Mouse (Mus musculus): ENCODE measurements at regions not wholly inside any gene's neighbourhood (a gene's known extent, or its start where the extent isn't known, plus 50 kb on each side); places are given as distances from the start of the nearest gene placed in this dataset.

- Histone ChIP-seq H3K9ac (no peak overlapping the region), H3K4me1 (no peaks in the 10 kb centered on the region), H3K36me3 (replicated peaks) (no peaks in the 10 kb centered on the region), H3K4me3 (no peak overlapping the region), H3K27ac (no peak overlapping the region), H3K4me2 (no peak overlapping the region), H3K27me3 (replicated peaks) (no peaks in the 10 kb centered on the region), H3K9me3 (no peaks in the 10 kb centered on the region)
- 86% methylated on average over 4 of the region's 4 CpGs for WGBS
- ATAC-seq (replicated peaks), result no peak
Observed at GRCm38 (mm10) chr15:51551216-51551775, 2333.4 kb upstream of the Gm7489 start.

GRCm38 (mm10) chr15:51558215-51558614 is 2326.5 kb upstream of the Gm7489 start:
- Histone ChIP-seq H3K4me3 (no peak overlapping the region), H3K4me1 (no peaks in the 10 kb centered on the region), H3K9me3 (no peaks in the 10 kb centered on the region), H3K27me3 (replicated peaks) (no peaks in the 10 kb centered on the region), H3K27ac (no peak overlapping the region), H3K4me2 (no peak overlapping the region), H3K36me3 (replicated peaks) (no peaks in the 10 kb centered on the region), H3K9ac (no peak overlapping the region)
- no peak for ATAC-seq (replicated peaks)

GRCm38 (mm10) chr15:51565543-51565942 is 2319.2 kb upstream of the Gm7489 start:
- WGBS, result 87% methylated on average over 3 of the region's 3 CpGs

GRCm38 (mm10) chr15:51570631-51571030 is 2314.1 kb upstream of the Gm7489 start:
- H3K4me3 ChIP-seq, result no peak overlapping the region
- ATAC-seq (replicated peaks), result no peak
- H3K9me3 ChIP-seq, result no peaks in the 10 kb centered on the region
- no peaks in the 10 kb centered on the region for H3K36me3 ChIP-seq (replicated peaks)
- no peak overlapping the region for H3K4me2 ChIP-seq
- no peaks in the 10 kb centered on the region for H3K4me1 ChIP-seq
- H3K27me3 ChIP-seq (replicated peaks), result no peaks in the 10 kb centered on the region
- 91% methylated on average over 1 of the region's 1 CpGs for WGBS
- no peak overlapping the region for H3K9ac ChIP-seq
- H3K27ac ChIP-seq, result no peak overlapping the region

More at GRCm38 (mm10) chr15:51565543-51565942, 2319.2 kb upstream of the Gm7489 start:
- no peak overlapping the region for H3K4me3 ChIP-seq
- H3K4me2 ChIP-seq, result no peak overlapping the region
- no peaks in the 10 kb centered on the region for H3K27me3 ChIP-seq (replicated peaks)
- H3K27ac ChIP-seq, result no peak overlapping the region
- ATAC-seq (replicated peaks), result no peak
- no peaks in the 10 kb centered on the region for H3K9me3 ChIP-seq
- no peaks in the 10 kb centered on the region for H3K4me1 ChIP-seq
- no peak overlapping the region for H3K9ac ChIP-seq
- H3K36me3 ChIP-seq (replicated peaks), result no peaks in the 10 kb centered on the region

GRCm38 (mm10) chr15:51574538-51575105 is 2310.1 kb upstream of the Gm7489 start:
- Histone ChIP-seq H3K9me3 (no peaks in the 10 kb centered on the region), H3K4me3 (no peak overlapping the region), H3K27ac (no peak overlapping the region), H3K4me1 (no peaks in the 10 kb centered on the region), H3K27me3 (replicated peaks) (no peaks in the 10 kb centered on the region), H3K9ac (no peak overlapping the region), H3K36me3 (replicated peaks) (no peaks in the 10 kb centered on the region), H3K4me2 (no peak overlapping the region)
- ATAC-seq (replicated peaks), result no peak
- WGBS, result 83% methylated on average over 8 of the region's 8 CpGs

- whole genome bisulfite sequencing, result 79% methylated on average over 1 of the region's 1 CpGs
- Histone ChIP-seq H3K4me2 (no peak overlapping the region), H3K27me3 (replicated peaks) (no peaks in the 10 kb centered on the region), H3K36me3 (replicated peaks) (no peaks in the 10 kb centered on the region), H3K27ac (no peak overlapping the region), H3K9ac (no peak overlapping the region), H3K4me3 (no peak overlapping the region), H3K4me1 (no peaks in the 10 kb centered on the region), H3K9me3 (no peaks in the 10 kb centered on the region)
- no peak for ATAC-seq (replicated peaks)
Observed at GRCm38 (mm10) chr15:51583636-51584035, 2301.1 kb upstream of the Gm7489 start.

GRCm38 (mm10) chr15:51586146-51586545 is 2298.6 kb upstream of the Gm7489 start:
- Histone ChIP-seq H3K4me1 (no peaks in the 10 kb centered on the region), H3K9ac (no peak overlapping the region), H3K27me3 (replicated peaks) (no peaks in the 10 kb centered on the region), H3K36me3 (replicated peaks) (no peaks in the 10 kb centered on the region), H3K4me2 (no peak overlapping the region), H3K4me3 (no peak overlapping the region), H3K9me3 (no peaks in the 10 kb centered on the region), H3K27ac (no peak overlapping the region)
- ATAC-seq (replicated peaks), result no peak
- 72% methylated on average over 5 of the region's 5 CpGs for WGBS

GRCm38 (mm10) chr15:51591406-51592068 is 2293.2 kb upstream of the Gm7489 start:
- Histone ChIP-seq H3K36me3 (replicated peaks) (no peaks in the 10 kb centered on the region), H3K9ac (no peak overlapping the region)
- ATAC-seq (replicated peaks), result no peak

GRCm38 (mm10) chr15:51592069-51592435 is 2292.7 kb upstream of the Gm7489 start:
- Histone ChIP-seq H3K27me3 (replicated peaks) (no peaks in the 10 kb centered on the region), H3K4me3 (no peak overlapping the region), H3K4me1 (peaks cover 11% of the 10 kb centered on the region), H3K9me3 (no peaks in the 10 kb centered on the region), H3K36me3 (replicated peaks) (no peaks in the 10 kb centered on the region), H3K27ac (no peak overlapping the region), H3K9ac (no peak overlapping the region), H3K4me2 (peak overlapping the region; percentile 30)
- peak; percentile 67; the same call in 1 of the 2 replicates for ATAC-seq (replicated peaks)
- 31% methylated on average over 9 of the region's 9 CpGs for WGBS

More at GRCm38 (mm10) chr15:51591406-51592068, 2293.2 kb upstream of the Gm7489 start:
- Histone ChIP-seq H3K27ac (no peak overlapping the region), H3K4me1 (peaks cover 11% of the 10 kb centered on the region), H3K27me3 (replicated peaks) (no peaks in the 10 kb centered on the region), H3K9me3 (no peaks in the 10 kb centered on the region), H3K4me3 (no peak overlapping the region), H3K4me2 (peak overlapping the region; percentile 30)
- 41% methylated on average over 17 of the region's 17 CpGs for WGBS

- Histone ChIP-seq H3K4me2 (no peak overlapping the region), H3K4me3 (no peak overlapping the region), H3K9ac (no peak overlapping the region), H3K27ac (no peak overlapping the region), H3K36me3 (replicated peaks) (no peaks in the 10 kb centered on the region), H3K9me3 (no peaks in the 10 kb centered on the region), H3K4me1 (peaks cover 11% of the 10 kb centered on the region), H3K27me3 (replicated peaks) (no peaks in the 10 kb centered on the region)
- no peak for ATAC-seq (replicated peaks)
- 81% methylated on average over 13 of the region's 13 CpGs for WGBS
Observed at GRCm38 (mm10) chr15:51592511-51593498, 2291.9 kb upstream of the Gm7489 start.

- no peak overlapping the region for H3K27ac ChIP-seq
- ATAC-seq (replicated peaks), result no peak
- WGBS, result 75% methylated on average over 5 of the region's 5 CpGs
- H3K9ac ChIP-seq, result no peak overlapping the region
- no peak overlapping the region for H3K4me3 ChIP-seq
- no peak overlapping the region for H3K4me2 ChIP-seq
- H3K9me3 ChIP-seq, result no peaks in the 10 kb centered on the region
- H3K36me3 ChIP-seq (replicated peaks), result no peaks in the 10 kb centered on the region
- H3K4me1 ChIP-seq, result peaks cover 11% of the 10 kb centered on the region
- H3K27me3 ChIP-seq (replicated peaks), result no peaks in the 10 kb centered on the region
Observed at GRCm38 (mm10) chr15:51594060-51594459, 2290.6 kb upstream of the Gm7489 start.

- ATAC-seq (replicated peaks), result no peak
- 64% methylated on average over 1 of the region's 1 CpGs for WGBS
- no peak overlapping the region for H3K4me3 ChIP-seq
- no peaks in the 10 kb centered on the region for H3K36me3 ChIP-seq (replicated peaks)
- no peaks in the 10 kb centered on the region for H3K27me3 ChIP-seq (replicated peaks)
- H3K9me3 ChIP-seq, result no peaks in the 10 kb centered on the region
- H3K9ac ChIP-seq, result no peak overlapping the region
- H3K4me1 ChIP-seq, result peaks cover 11% of the 10 kb centered on the region
- no peak overlapping the region for H3K27ac ChIP-seq
- H3K4me2 ChIP-seq, result no peak overlapping the region
Observed at GRCm38 (mm10) chr15:51595655-51596054, 2289.1 kb upstream of the Gm7489 start.
